Mouse (Mus musculus): ENCODE measurements around the gene Taf3.

DNA sequence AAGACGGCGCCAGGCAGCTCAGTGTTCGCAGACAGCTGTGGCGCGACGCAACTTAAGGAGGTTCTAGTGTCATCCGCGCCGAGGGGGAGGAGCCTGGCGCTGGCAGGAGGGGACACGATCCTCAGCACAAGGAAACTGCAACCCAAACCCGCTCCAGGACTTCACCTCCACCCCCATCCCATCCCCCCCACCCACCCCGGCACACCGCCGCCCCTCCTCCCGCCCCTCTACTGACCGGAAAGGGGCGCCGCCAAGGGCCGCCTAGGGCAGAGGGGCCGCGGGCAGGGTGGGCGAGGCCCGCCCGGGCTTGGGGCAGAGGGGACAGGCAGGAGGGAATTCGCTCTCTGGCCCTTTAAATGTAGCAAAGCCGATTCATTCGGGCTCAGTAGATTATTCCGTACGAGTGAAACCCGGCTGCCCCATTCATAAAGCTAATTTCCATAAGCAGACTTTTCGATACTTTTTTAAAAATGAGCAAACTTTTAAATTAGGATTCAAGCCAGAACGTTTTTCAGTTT lies 169.8 kb downstream of the Taf3 start:
- TF ChIP-seq CTCF (IDR thresholded peaks at IDR 0.05; ENCODE audit: low read depth) = no peak
- no peak for TF ChIP-seq EP300 (IDR thresholded peaks at IDR 0.05; ENCODE audit: low read depth)
